Mouse (Mus musculus): Measurements from ENCODE around the gene Cerkl. TPM values are rescaled to one million over a fixed set of nuclear protein-coding genes. Genes with fewer than 3 reads are reported as not detected.

Cerkl gene
- polyA plus RNA-seq, 1 experiment: 0.30 TPM

DNA sequence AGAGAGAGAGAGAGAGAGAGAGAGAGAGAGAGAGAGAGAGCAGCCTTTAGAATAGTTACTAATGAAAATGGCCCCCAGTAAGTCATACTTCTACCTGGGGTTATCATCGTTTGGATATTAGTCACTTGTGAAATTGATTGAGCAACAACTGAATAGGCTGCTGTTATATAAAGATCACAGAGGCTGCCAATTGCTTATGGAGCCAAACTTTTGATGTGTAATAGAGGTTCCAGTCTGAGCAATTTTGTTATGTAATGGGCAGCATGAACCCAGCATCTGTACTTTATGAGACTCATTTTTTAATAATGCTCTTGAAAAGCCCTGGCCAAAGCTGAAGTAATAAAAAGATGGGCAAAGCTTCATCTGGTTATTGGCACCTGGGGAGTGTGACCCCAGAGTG, 166.4 kb downstream of the Cerkl start:
- WGBS: 37% methylated on average over 1 of the region's 1 CpGs
- Histone ChIP-seq H3K4me1 (ENCODE audit: control insufficient read depth, insufficient read depth, insufficient read length, low read length) (no peaks in the 10 kb centered on the region), H3K27me3 (ENCODE audit: control insufficient read depth, insufficient read depth, low read length) (no peaks in the 10 kb centered on the region), H3K27ac (ENCODE audit: insufficient read depth, low read depth, low read length) (no peak overlapping the region), H3K4me3 (ENCODE audit: low read depth, low read length) (no peak overlapping the region), H3K36me3 (ENCODE audit: control insufficient read depth, insufficient read depth, low read length) (peaks cover 6% of the 10 kb centered on the region; the same call in 1 of the 2 replicates)
- no peak for TF ChIP-seq POLR2A (IDR thresholded peaks at IDR 0.05; ENCODE audit: low read depth, low read length)
- TF ChIP-seq CTCF (IDR thresholded peaks at IDR 0.05; ENCODE audit: extremely low read depth, insufficient read length, insufficient replicate concordance, low read depth, low read length): no peak

DNA sequence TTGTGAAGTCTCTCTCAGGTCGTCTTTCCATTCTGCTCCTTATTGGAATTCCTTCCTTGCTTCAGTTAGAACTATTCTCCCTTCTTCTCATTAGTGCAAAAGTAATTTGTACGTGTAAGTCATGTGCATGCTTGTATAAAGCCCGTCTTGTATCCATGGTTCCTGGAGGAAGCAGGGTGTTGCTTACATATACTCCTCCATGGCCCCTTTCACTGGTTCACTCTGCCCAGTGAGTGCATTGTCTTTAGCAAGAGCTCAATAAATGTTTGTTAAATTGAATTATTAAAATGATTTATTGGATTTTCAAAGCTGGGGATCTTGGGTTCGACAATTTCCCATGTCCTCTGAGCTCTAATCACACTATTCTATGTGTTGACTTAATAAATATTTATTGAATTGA, 172.4 kb downstream of the Cerkl start:
- Histone ChIP-seq H3K4me3 (ENCODE audit: low read depth, low read length) (no peak overlapping the region), H3K4me1 (ENCODE audit: control insufficient read depth, insufficient read depth, insufficient read length, low read length) (no peaks in the 10 kb centered on the region), H3K27me3 (ENCODE audit: control insufficient read depth, insufficient read depth, low read length) (no peaks in the 10 kb centered on the region), H3K36me3 (ENCODE audit: control insufficient read depth, insufficient read depth, low read length) (peaks cover 5% of the 10 kb centered on the region; the same call in 1 of the 2 replicates), H3K27ac (ENCODE audit: insufficient read depth, low read depth, low read length) (no peak overlapping the region)
- 65% methylated on average over 4 of the region's 4 CpGs for whole genome bisulfite sequencing
- TF ChIP-seq POLR2A (IDR thresholded peaks at IDR 0.05; ENCODE audit: low read depth, low read length) (no peak), CTCF (IDR thresholded peaks at IDR 0.05; ENCODE audit: extremely low read depth, insufficient read length, insufficient replicate concordance, low read depth, low read length) (no peak)

Other genes with a start within 250 kb of the Cerkl start
- 1.5 and 3.9 TPM in 2 replicates for gene Itga4, start 201.4 kb downstream of the Cerkl start, polyA plus RNA-seq (2012; rRNA removed)
- gene Neurod1, start within 50 bp of the Cerkl start, polyA plus RNA-seq (2012; rRNA removed): 0.89 and 2.6 TPM in 2 replicates
- 18.1 and 29.2 TPM in 2 replicates for gene Itprid2, start 178.6 kb upstream of the Cerkl start, polyA plus RNA-seq (2012; rRNA removed)